Mouse (Mus musculus) forebrain, embryonic 12.5 days (tissue): ENCODE measurements at regions not wholly inside any gene's neighbourhood (a gene's known extent, or its start where the extent isn't known, plus 50 kb on each side); places are given as distances from the start of the nearest gene placed in this dataset.

Source experiments
- ATAC-seq: fragments of 200-750 bp; cut with Nextera tagmentation; 2 replicates; pipeline ENCODE4 v1.8.0; 2017; ENCODE audit warnings: moderate TSS enrichment; ENCODE audit not compliant: low FRiP score
- H3K27ac ChIP-seq: fragments of 300-500 bp; sonication (generic); 2 replicates; pipeline ENCODE4 v1.5.1; 2016; ENCODE audit warnings: mild to moderate bottlenecking
- H3K27me3 ChIP-seq: fragments of 300-500 bp; sonication (generic); 2 replicates; pipeline ENCODE4 v1.6.1; 2016; ENCODE audit warnings: mild to moderate bottlenecking
- H3K36me3 ChIP-seq: fragments of 300-500 bp; sonication (generic); replicated peaks from 2 replicates; pipeline ENCODE4 v1.6.1; 2016; ENCODE audit warnings: mild to moderate bottlenecking
- H3K4me1 ChIP-seq: fragments of 300-500 bp; sonication (generic); 2 replicates; pipeline ENCODE4 v1.6.1; 2016
- H3K4me2 ChIP-seq: fragments of 300-500 bp; sonication (generic); 2 replicates; pipeline ENCODE4 v1.6.1; 2016; ENCODE audit warnings: mild to moderate bottlenecking, moderate library complexity
- H3K4me3 ChIP-seq: fragments of 300-500 bp; sonication (generic); replicated peaks from 2 replicates; pipeline ENCODE4 v1.5.1; 2016; ENCODE audit warnings: mild to moderate bottlenecking
- H3K9ac ChIP-seq: fragments of 300-500 bp; sonication (generic); 2 replicates; pipeline ENCODE4 v1.6.1; 2016; ENCODE audit warnings: mild to moderate bottlenecking
- H3K9me3 ChIP-seq: fragments of 300-500 bp; sonication (generic); 2 replicates; pipeline ENCODE4 v1.6.1; 2016
- WGBS: fragments of 180-500 bp; shearing (Covaris S2); methylation state at CpG from one replicate; pipeline ENCODE4 v1.1.7; 2016; 5-methylcytosine and 5-hydroxymethylcytosine counted together

DNA sequence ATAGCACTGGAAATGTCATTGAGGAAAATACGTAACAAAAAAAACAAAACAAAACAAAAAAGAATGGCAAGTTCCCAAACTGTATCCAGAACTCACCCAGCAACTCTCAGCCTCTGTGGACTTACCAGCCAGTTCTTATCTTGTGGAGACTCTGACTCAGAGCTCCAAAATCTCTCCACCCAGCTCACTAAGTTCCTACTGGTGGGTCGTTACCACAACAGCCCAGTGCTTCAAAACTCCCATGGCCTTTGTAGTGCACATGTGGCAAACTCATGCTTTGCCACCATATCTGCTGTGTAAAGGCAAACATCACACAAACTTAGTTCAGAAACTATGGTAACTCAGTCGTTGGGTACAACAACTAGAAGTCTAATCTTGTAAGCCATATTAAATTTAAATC, 71.0 kb upstream of the Nrip1 start:
- no peaks in the 10 kb centered on the region for H3K9me3 ChIP-seq
- ATAC-seq: no peak
- H3K4me3 ChIP-seq: no peak overlapping the region
- no peaks in the 10 kb centered on the region for H3K4me1 ChIP-seq
- H3K27me3 ChIP-seq: no peaks in the 10 kb centered on the region
- no peak overlapping the region for H3K4me2 ChIP-seq
- no peak overlapping the region for H3K27ac ChIP-seq
- no peak overlapping the region for H3K9ac ChIP-seq
- no peaks in the 10 kb centered on the region for H3K36me3 ChIP-seq
- 83% methylated on average over 3 of the region's 3 CpGs for WGBS

DNA sequence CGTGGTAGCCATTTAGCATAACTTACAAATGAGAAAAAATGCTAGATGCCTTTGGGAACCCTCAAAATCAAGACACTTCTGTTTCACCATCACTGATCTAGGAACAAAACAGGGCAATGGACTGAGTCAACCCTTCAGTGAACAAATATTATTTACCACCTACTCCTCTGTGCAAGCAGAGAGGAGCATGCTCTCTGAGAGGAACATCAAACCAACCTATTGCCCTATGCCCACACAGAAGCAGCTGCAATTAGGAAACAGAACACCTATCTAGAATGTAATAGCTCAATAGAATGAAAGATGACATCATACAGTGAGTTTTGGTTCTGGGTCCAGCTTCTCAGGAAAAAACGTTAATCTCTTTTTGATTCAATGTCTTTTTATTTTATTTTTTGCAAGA, 69.0 kb upstream of the Nrip1 start:
- H3K9me3 ChIP-seq: no peaks in the 10 kb centered on the region
- no peak overlapping the region for H3K27ac ChIP-seq
- no peak overlapping the region for H3K4me2 ChIP-seq
- H3K4me3 ChIP-seq: no peak overlapping the region
- H3K27me3 ChIP-seq: no peaks in the 10 kb centered on the region
- no peak overlapping the region for H3K9ac ChIP-seq
- no peak for ATAC-seq
- WGBS: 86% methylated on average over 2 of the region's 2 CpGs
- no peaks in the 10 kb centered on the region for H3K4me1 ChIP-seq
- no peaks in the 10 kb centered on the region for H3K36me3 ChIP-seq

DNA sequence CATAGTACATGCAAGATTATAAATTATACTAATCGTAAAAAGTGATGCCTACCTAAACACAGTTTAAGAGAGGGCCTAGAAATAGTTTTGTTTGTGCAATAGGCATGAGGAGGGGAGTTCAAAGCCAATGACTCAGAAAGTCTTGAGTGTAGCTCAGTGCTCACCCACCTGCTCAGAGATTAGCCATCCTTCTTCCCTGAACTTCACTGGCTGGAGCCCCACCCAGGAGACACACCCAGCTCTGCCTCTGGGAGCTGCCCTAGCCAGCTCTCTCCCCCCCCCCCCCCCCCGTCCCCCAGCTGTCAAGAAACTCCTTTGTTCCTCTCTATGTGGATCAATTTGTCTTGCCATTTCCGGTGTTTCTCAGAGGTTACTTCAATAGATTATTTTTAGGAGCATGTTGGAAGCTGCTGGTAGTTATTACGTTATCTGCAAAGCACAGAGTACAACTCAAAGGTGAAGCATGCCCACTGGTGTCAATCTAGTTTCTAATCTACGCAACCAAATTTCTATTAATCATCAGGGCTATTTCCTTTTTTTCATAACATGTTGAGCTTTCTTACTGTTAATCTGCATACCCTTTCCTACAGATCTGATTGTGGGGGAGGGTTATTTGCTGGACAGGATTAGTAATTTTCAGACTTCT, 68.3 kb upstream of the Nrip1 start:
- Histone ChIP-seq H3K4me1 (no peaks in the 10 kb centered on the region), H3K4me3 (no peak overlapping the region), H3K9ac (no peak overlapping the region), H3K4me2 (no peak overlapping the region), H3K36me3 (no peaks in the 10 kb centered on the region), H3K27ac (no peak overlapping the region), H3K27me3 (no peaks in the 10 kb centered on the region), H3K9me3 (no peaks in the 10 kb centered on the region)
- 73% methylated on average over 5 of the region's 5 CpGs for WGBS
- ATAC-seq: no peak

DNA sequence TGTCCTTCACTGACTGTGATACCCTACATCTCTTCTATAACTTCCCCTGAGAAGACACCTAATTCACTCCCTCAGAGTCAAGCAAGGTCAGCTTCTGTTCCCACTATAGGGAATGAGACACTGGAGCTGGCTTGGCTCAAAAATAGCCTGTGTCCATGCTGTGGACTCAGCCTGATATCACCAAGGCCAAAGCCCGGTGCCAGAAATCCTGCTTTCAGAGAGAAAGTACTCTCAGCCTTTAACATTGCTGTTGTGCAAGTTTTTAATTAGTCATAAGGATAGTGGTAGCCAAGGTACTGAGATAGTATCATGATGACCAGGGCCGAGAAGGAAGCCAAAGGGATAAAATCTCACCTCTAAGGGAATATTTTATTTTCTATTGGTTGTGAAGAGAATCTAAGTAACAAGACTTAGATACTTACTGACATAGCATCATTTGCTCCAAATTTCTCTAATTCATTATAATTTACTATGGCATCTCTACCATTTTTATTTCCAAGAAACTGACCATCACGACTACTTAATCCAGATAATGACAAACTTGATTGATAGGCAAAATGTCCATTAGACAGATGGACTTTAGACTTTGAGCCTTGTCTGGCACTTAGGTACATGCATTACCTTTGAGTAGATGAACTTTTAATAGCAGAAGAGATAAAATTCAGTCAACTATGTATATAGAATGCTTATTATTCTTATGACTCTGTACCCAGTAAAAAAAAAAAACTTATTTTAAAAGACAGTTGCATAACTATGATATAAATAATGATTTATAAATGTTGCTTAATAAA, 64.7 kb upstream of the Nrip1 start:
- Histone ChIP-seq H3K27ac (no peak overlapping the region), H3K27me3 (no peaks in the 10 kb centered on the region), H3K36me3 (no peaks in the 10 kb centered on the region), H3K4me3 (no peak overlapping the region), H3K9ac (no peak overlapping the region), H3K4me2 (no peak overlapping the region), H3K9me3 (no peaks in the 10 kb centered on the region), H3K4me1 (no peaks in the 10 kb centered on the region)
- WGBS: 89% methylated on average over 3 of the region's 3 CpGs
- ATAC-seq: no peak

DNA sequence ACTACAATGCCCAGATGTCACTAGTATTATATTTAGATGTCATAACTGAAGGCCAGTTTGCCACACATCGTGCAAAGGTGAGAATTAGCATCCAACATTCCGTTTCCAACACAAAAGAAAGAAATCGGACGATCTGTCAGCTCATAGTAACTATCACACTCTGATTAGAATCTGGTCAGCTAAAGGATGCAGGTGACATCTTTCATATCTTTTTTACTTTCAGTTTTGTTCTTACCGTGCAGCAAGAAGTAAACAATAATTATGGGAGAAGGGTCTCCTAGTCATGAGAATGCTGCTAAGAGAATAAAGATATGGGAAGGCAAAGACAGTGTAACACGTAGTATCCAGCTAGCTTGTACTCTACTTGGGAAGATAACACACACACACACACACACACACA, 62.7 kb upstream of the Nrip1 start:
- WGBS: 89% methylated on average over 6 of the region's 6 CpGs
- no peaks in the 10 kb centered on the region for H3K4me1 ChIP-seq

DNA sequence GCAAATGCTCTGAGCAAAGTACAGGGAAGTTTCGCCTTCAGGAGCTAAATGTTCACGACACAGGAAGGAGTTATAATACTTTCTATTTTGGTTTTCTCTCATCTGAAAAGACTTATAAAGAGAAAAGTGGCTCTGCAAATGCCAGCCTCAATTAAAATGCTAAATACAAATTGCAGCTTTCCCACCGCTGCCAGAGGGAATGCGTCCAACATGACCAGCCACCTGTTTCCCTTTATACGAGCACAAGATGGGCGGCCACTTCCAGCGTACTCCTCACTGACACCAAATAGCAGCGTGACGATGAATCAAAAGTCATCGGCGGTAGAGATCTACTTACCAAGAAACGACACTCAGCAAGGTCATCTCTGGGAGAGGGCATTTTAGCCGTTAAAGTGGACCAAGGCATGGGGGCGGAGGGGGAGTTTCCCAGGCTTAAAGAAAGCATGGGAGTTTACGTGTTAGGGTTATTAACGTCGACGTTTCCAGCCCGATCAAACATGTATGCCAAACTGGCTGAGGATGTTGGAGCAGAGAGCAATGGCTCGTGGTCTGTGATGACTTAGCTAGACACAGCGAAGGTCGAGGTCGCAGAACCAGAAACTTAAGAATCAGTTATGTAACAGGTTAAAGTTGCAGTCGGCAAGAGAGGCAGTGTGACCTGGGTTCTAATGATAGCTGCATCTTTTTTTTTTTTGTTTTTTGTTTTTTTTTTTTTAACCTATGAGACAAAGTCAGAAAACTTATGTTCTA, 59.6 kb upstream of the Nrip1 start:
- H3K4me2 ChIP-seq: no peak overlapping the region
- no peaks in the 10 kb centered on the region for H3K36me3 ChIP-seq
- H3K27me3 ChIP-seq: no peaks in the 10 kb centered on the region
- no peaks in the 10 kb centered on the region for H3K4me1 ChIP-seq
- WGBS: 91% methylated on average over 24 of the region's 24 CpGs
- no peak overlapping the region for H3K9ac ChIP-seq
- no peaks in the 10 kb centered on the region for H3K9me3 ChIP-seq
- H3K27ac ChIP-seq: no peak overlapping the region
- H3K4me3 ChIP-seq: no peak overlapping the region
- no peak for ATAC-seq

More for the DNA sequence above, 62.7 kb upstream of the Nrip1 start:
- H3K36me3 ChIP-seq: no peaks in the 10 kb centered on the region
- H3K9ac ChIP-seq: no peak overlapping the region
- H3K9me3 ChIP-seq: no peaks in the 10 kb centered on the region
- ATAC-seq: no peak
- H3K4me2 ChIP-seq: no peak overlapping the region
- H3K4me3 ChIP-seq: no peak overlapping the region
- H3K27ac ChIP-seq: no peak overlapping the region
- no peaks in the 10 kb centered on the region for H3K27me3 ChIP-seq

DNA sequence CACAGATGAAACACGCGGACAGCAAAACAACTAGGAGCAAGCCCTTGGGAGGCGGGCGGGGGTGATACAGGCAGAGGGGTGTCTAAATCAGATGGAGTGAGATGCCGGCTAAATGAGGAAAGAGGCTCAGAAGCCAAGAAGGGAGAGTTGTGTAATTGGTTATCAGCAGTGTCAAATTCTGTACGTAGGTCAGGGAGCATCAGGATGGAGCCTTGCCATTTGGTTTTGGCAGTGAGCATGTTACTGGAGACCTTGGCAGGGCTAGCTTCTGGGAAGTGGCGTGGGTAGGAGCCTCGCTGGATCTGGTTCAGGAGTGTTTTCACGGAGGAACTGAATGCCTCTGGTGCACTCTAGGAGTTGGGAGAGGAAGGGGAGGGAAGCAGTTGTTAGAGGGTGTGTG, 58.7 kb upstream of the Nrip1 start:
- no peak for ATAC-seq
- 84% methylated on average over 9 of the region's 9 CpGs for WGBS

DNA sequence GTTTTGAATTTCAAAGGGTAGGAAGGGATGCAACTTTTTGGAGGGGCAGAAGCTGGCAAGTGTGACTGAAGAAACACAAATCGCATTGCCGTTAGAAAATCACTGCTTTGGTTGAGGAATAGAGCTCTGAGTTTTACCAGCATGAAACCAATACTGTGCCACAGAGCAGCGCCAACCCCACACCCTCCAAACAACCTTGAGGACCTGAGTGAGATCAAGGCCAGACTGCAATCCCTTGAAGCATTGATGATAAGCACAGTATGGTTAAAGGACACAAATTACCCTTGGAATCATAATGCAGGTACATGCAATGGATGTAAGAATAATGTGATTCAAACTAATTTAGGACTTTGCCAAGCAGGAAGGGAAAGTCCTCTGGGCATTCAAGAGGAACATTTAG, 55.5 kb upstream of the Nrip1 start:
- whole genome bisulfite sequencing: 95% methylated on average over 3 of the region's 3 CpGs
- ATAC-seq: no peak
- no peak overlapping the region for H3K4me3 ChIP-seq
- no peaks in the 10 kb centered on the region for H3K36me3 ChIP-seq
- H3K9ac ChIP-seq: no peak overlapping the region
- no peak overlapping the region for H3K27ac ChIP-seq
- H3K4me1 ChIP-seq: no peaks in the 10 kb centered on the region
- no peaks in the 10 kb centered on the region for H3K9me3 ChIP-seq
- no peaks in the 10 kb centered on the region for H3K27me3 ChIP-seq
- no peak overlapping the region for H3K4me2 ChIP-seq

More for the DNA sequence above, 58.7 kb upstream of the Nrip1 start:
- H3K9ac ChIP-seq: no peak overlapping the region
- H3K9me3 ChIP-seq: no peaks in the 10 kb centered on the region
- no peak overlapping the region for H3K4me2 ChIP-seq
- H3K27ac ChIP-seq: no peak overlapping the region
- H3K4me1 ChIP-seq: no peaks in the 10 kb centered on the region
- no peak overlapping the region for H3K4me3 ChIP-seq
- no peaks in the 10 kb centered on the region for H3K27me3 ChIP-seq
- H3K36me3 ChIP-seq: no peaks in the 10 kb centered on the region

DNA sequence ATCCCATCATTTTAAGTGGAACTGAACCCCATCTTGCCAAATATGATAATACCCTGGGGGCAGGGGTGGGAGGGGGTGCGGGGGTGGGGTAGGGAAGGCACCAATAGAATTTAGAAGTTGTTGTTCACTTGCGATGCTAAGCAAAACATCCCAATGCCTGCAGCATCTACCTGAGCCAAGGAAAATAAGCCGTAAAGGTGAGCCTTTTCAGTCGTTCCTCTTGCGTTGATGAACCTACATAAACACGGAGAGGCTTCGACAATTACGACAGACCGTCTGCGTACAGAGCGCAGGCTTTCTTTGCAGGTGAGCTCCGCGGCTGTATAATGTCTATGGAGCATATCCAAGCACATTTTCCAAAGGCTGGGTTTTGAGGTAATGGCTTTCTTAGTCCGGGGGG, 50.3 kb upstream of the Nrip1 start:
- no peak for ATAC-seq
- WGBS: 90% methylated on average over 14 of the region's 14 CpGs
- H3K9ac ChIP-seq: no peak overlapping the region

More for the DNA sequence above, 50.3 kb upstream of the Nrip1 start:
- Histone ChIP-seq H3K4me2 (no peak overlapping the region), H3K9me3 (no peaks in the 10 kb centered on the region), H3K36me3 (no peaks in the 10 kb centered on the region), H3K4me3 (no peak overlapping the region), H3K27ac (no peak overlapping the region), H3K27me3 (no peaks in the 10 kb centered on the region), H3K4me1 (no peaks in the 10 kb centered on the region)
